Mouse (Mus musculus): Measurements from ENCODE around the gene Arfgap1. TPM values are rescaled to one million over a fixed set of nuclear protein-coding genes. Genes with fewer than 3 reads are reported as not detected.

Arfgap1 gene
- 100 to 1,000 TPM; 127 to 128 TPM for total RNA-seq (2021)

- intact Hi-C loops (cut with DNase I), result no loop called here
- peak; percentile 89 to 96 for DNase-seq (ENCODE audit: extremely low spot score in 1 of 2, low spot score in 2 of 2)
These were observed at the start of gene Arfgap1 for GRCm38 (mm10) chr2:180967010-180967763. TSS of gene Arfgap1 (plus strand) at chr2:180967225.

DNA sequence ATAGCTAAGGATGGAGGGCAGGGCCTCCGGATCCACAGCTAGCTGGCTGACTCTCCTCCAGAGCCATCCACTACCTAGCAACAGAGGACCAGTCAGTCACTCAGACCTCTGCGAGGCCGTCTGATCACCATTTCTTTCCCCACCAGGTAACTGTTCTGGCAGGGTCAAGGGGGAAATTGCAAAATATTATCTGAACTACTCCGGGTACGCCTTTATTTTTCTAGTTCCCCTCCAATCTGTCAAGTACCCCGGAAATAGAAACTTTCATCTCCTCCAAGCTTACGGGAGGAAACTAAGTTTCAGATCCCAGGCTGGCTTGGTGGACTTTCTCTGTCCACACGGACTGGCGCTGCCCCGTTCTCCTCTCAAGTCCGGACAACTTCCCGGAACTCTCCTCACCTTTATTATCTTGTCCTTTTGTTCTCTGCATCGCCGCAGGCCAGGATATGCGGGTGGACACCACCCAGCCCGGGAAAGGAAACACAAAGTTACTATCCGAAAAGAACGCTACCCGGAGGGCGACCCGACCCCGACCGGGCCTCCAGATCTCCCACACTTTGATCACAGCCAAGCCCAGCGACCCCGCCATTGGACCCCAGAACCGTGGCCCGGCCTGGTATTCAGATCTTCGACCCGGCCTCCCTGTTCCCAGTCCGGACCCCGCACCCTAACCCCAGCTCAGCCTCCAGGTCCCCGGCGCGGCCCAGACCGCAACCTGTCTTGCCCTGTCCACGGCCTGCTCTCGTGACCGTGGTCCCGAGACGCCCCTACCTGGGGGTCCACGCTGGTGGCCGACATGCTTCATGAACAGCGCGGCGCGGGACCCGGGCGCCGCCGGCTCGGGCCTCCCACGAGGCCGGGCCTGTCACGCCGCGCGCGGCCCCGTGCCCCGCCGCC lies 46.9 kb upstream of the Arfgap1 start:
- intact Hi-C loops (cut with DNase I), result loop anchor here (10.0 kb wide), 1 partner anchor 135 kb away; no protein-coding TSS in a partner anchor
- peak; percentile 27 to 56 for DNase-seq (ENCODE audit: extremely low spot score in 1 of 2, low spot score in 2 of 2)

DNA sequence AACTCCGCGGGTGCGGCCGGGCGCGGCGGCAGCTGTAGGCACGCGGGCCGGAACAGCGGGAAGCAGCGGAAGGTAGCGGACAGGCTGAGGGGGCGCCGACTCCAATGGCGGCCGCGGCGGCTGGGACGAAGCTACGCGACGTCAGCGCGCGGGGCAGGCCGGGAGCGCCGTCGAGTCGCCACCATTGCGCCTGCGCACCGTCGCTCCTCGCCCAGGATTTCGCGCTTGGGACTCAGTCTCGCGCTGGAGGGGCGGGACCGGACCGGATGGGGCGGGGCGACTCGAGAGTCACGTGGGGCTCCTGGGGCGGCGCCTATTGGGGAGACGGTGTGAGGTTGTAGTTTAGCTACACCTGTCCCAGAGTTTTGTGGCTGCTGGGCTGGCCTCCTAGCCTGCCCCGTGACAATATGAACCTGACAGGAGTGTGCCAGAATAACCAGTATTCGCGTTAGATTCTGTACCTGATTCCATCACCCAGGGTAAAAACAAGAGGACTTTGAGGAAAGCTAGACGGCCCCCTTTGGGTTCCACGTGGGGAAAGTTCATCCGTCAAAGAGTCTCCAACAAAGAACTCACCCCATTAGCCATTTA lies 46.1 kb upstream of the Arfgap1 start, which contains the start of gene Ythdf1:
Gene Ythdf1, minus strand, starts transcription at position 140 of the 591 bp plus-strand sequence.
- intact Hi-C loops (cut with DNase I), result loop anchor here (10.0 kb wide), 1 partner anchor 134 kb away; no protein-coding TSS in a partner anchor
- DNase-seq (ENCODE audit: extremely low spot score in 1 of 2, low spot score in 2 of 2), result peak; percentile 94 to 99

- no peak for DNase-seq (ENCODE audit: extremely low spot score in 1 of 2, low spot score in 2 of 2)
- intact Hi-C loops (cut with DNase I), result loop anchor here (10.0 kb wide), 1 partner anchor 132 kb away; no protein-coding TSS in a partner anchor
These were observed 44.3 kb upstream of the Arfgap1 start for GRCm38 (mm10) chr2:180922739-180923138.

DNA sequence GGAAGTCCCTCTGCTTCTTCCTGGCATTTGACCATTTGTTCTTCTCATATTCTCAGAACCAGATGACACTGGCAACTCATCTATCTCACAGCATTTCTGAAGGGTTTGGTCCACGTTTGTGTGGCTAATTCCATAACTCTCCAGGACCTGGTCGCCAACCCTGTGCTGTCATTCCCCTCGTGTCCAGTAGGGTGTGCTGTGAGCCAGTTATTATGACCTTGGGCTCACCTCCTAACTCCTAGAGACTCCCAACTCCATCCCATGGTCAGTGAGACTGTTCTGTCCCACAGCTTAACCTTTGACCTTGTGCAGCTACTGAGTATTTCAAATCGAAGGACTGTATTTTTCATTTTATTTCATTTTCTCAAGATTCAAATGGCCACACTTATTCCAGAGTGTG lies 41.8 kb upstream of the Arfgap1 start:
- DNase-seq (ENCODE audit: extremely low spot score in 1 of 2, low spot score in 2 of 2), result peak; percentile 40 to 65
- intact Hi-C loops (cut with DNase I), result loop anchor here (1.0 to 10.0 kb wide), 2 partner anchors 39 to 130 kb away; no protein-coding TSS in a partner anchor

GRCm38 (mm10) chr2:180928723-180929122 lies 38.3 kb upstream of the Arfgap1 start, which contains the start of gene Birc7:
TSS of gene Birc7 (plus strand) at chr2:180929023.
- no peak for DNase-seq (ENCODE audit: extremely low spot score in 1 of 2, low spot score in 2 of 2)
- intact Hi-C loops (cut with DNase I), result loop anchor here (10.0 kb wide), 1 partner anchor 126 kb away; no protein-coding TSS in a partner anchor

- intact Hi-C loops (cut with DNase I), result no loop called here
- no peak for DNase-seq (ENCODE audit: extremely low spot score in 1 of 2, low spot score in 2 of 2)
These were observed 34.6 kb upstream of the Arfgap1 start for GRCm38 (mm10) chr2:180932418-180932817.

DNA sequence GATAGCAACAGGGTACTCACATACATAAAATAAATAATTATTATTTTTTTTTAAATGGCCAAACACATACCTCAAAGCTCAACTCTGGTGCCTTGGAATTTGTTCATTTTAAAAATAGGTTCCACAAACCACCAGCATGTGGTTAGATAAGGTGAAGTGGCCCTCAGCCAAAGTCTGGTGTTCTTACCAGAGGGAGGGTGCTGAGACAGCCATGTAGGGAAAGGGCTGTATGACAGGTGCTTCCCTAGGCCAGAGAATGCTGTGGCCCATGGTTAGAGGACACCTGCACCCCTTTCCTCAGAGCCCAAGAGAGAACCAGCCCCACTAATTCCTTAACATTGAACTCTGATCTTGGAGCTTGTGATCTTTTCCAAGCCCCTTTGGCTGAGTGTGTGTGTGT lies 26.8 kb upstream of the Arfgap1 start:
- intact Hi-C loops (cut with DNase I), result no loop called here
- DNase-seq (ENCODE audit: extremely low spot score in 1 of 2, low spot score in 2 of 2), result no peak

DNA sequence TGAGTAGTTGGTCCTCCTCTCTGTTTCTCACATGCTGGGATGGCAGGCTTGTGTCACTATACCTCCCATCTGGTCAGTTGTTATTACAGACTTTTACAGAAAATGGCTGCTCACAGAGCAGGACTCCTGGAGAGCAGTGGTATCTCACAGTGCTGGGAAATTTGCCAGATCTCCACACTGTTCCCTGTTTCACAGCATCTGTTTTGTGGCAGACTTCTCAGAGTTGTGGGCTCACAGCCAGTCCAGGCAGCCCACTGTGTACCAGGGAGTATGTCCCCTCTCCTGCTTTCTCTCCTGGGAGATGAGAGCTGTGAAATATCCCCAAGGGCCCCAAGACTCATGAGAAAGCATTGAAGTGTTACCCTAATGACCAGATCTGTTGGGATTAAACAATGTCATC lies 25.2 kb upstream of the Arfgap1 start:
- intact Hi-C loops (cut with DNase I), result no loop called here
- peak; percentile 41 to 44 for DNase-seq (ENCODE audit: extremely low spot score in 1 of 2, low spot score in 2 of 2)

DNA sequence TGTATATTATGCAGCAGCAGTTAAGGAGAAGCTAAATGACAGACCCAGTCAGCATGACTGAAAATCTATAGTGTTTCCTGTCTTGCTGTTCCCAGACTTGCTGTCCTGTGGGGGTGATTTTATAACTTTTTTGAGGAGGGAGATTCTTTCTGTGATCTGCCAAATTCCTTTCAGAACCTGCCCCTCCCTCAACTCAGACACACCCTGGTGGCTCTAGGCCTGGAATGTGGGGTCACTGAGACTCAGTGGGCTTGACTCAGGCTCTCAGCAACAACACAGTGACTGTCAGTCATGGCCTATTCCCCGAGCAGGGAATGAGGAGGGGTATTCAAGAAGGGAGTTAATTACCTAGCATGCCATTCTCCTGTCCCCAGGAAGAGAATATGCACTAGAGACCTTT lies 17.1 kb upstream of the Arfgap1 start:
- intact Hi-C loops (cut with DNase I), result no loop called here

DNA sequence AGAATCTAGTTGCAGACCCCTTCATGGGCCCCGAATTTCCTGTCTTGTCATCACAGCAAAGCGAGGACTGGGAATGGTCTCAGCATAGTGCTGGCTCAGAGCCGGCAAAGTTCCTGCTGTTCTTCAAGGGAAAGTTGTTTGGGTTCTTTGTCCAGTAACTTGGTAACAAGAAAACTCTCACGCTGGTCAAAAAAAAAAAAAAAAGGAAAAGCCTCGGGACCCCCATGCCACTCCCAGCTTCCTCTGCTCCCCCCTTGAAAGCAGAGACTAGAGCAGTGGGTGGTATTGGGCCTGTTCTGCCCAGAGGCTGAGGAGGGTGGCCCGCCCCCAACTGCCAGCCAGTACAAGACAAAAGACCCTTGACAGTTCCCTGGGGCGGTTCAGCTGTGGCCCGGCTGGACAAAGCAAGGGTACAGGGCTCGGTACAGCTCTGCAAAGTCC lies 14.3 kb upstream of the Arfgap1 start:
- DNase-seq (ENCODE audit: extremely low spot score in 1 of 2, low spot score in 2 of 2), result peak in 1 of 2 experiments; percentile 62
- intact Hi-C loops (cut with DNase I), result no loop called here

More for the DNA sequence above, 17.1 kb upstream of the Arfgap1 start:
- no peak for DNase-seq (ENCODE audit: extremely low spot score in 1 of 2, low spot score in 2 of 2)

GRCm38 (mm10) chr2:180953638-180954037 lies 13.4 kb upstream of the Arfgap1 start:
- no peak for DNase-seq (ENCODE audit: extremely low spot score in 1 of 2, low spot score in 2 of 2)
- intact Hi-C loops (cut with DNase I), result no loop called here

DNA sequence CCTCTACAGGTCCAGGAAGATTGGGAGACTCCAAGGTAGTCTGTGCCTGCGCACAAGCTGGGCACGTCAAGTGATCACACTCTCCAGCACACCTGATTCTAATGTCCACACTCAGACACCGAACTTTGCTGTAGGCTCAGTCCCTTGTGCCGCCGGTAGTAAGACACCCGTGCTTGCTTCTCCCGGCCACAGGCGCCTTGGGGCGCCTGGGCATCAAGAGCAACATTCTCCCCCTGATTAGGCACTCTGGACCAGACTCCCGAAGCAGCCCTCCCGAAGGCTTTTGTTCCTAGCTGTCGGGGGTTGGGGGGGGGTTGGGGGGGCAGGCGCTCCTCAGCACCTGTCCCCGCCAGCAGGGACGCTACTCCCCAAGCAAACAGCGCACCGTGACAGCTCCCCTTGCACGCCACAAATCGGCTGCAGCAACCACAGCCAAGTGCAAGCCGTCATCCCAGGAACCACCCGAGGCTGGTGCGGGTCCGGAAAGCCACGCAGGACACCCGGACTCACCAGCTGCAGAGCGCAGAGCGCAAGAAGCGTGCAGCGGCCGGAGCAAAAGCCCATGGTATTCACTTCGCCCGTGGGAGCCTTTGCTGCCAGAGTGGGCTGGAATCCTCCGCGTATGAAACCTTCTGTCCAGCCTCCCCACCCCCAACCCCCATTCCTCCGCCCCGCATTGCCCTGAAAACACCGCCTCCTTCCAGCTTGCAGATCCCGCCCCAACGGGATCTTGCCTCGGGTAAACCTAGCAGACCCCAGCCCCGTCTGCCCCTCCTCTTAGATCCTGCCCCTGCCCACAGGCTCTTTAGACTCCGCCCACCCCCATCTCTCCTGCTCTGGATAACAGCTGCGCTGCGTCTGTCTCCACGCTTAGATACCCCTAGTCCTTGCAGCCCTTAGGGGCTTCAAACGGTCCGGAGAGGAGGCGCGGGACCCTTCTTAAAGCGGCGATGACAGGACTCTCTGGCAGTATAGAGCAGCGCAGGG lies 12.7 kb upstream of the Arfgap1 start, which contains the start of gene Nkain4:
Gene Nkain4, minus strand, starts transcription at position 639 of the 987 bp plus-strand sequence.
- intact Hi-C loops (cut with DNase I), result no loop called here
- DNase-seq (ENCODE audit: extremely low spot score in 1 of 2, low spot score in 2 of 2), result peak in 1 of 2 experiments; percentile 79

DNA sequence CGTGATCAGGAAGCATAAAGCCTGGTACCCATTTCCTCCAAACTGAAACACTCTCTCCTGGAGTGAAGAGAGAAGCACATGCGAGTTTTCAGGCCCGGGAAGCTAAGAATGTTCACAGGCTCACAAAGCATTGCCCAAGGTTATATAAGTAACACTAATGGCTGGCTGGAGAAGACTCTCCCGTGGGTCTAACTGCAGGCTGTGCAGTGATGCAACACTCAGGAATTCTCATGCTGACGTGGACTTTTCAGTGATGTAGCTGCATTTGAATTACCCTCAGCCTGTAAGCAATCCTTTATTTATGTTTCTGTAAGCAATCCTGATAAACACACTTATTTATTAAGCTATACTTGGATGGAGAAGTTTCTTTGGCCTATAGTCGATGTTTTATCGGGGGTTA lies 7.4 kb upstream of the Arfgap1 start:
- intact Hi-C loops (cut with DNase I), result no loop called here
- DNase-seq (ENCODE audit: extremely low spot score in 1 of 2, low spot score in 2 of 2), result no peak

- intact Hi-C loops (cut with DNase I), result no loop called here
- DNase-seq (ENCODE audit: extremely low spot score in 1 of 2, low spot score in 2 of 2), result no peak
These were observed 6.8 kb upstream of the Arfgap1 start for GRCm38 (mm10) chr2:180960187-180960586.

DNA sequence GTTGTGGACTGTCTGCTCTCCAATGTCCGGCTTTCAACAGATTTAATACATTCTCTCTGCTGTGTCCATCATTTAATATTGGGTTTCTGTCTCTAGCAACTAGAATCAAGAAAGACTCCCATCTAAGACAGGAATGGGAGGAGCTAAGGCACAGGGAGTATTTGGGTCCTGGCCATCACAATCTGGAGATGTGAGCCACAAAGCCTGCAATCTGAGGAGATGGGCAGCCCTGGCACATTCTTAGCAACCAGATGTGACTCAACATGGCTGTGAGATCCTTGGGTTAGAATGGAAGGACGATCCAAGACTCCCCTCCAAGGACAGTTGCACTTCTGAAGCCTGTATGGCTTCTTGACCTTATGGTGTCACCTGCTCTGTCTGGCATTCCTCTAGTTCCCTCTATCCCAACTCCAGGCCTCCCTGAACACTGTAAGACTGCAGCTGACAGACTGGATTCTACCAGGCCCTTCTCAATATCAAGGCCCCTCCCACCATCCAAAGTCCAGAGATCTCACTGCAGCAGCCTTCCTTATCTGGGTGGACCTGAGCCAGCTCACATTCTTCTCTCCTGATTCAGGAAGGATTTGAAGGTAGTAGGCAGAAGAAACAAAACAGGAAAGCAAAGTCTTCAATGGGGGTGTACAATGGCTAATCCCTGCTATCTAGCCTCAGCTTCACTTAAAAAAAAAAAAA lies 4.3 kb upstream of the Arfgap1 start:
- intact Hi-C loops (cut with DNase I), result no loop called here
- no peak for DNase-seq (ENCODE audit: extremely low spot score in 1 of 2, low spot score in 2 of 2)

DNA sequence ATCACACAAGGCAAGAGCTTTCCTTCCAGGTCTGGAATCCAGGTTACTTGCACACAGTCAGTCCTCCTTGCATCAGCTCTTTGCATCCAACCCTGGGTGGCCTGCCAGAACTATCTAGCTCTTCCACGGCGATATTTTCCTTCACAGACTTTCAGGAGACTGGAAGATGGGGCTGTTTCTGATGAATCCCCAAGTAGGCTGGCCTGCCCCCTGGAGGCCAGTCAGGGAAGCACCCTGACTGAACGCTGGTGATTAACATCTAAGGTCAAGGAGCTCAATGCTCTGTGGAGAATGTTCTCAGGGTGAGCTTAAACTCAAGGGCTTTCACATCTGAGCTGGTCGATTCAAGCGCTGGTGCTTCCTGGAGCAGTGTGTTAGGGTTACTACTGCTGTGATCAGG lies 3.1 kb upstream of the Arfgap1 start:
- DNase-seq (ENCODE audit: extremely low spot score in 1 of 2, low spot score in 2 of 2), result peak in 1 of 2 experiments; percentile 75
- intact Hi-C loops (cut with DNase I), result loop anchor here (1.0 kb wide), 1 partner anchor 39 kb away; no protein-coding TSS in a partner anchor

All from left cerebral cortex, postnatal 10 days (tissue).